Comparison of ENCODE assay signal across 29 mouse cellular contexts in genomic region chr11:88518361-88518760, GRCm38 (mm10).
"Had no signal": no experiment of that assay in that cellular context is flagged by ENCODE, and none has a peak within 500 bp of the region (broad histone marks: within the 10 kb centered on the region; RNA-seq: fewer than 3 reads in every experiment).

No protein-coding gene starts in this region.

- ATAC-seq: liver, embryonic 12.5 days; liver, postnatal 0 days; lung, postnatal 0 days; midbrain, embryonic 15.5 days; midbrain, embryonic 16.5 days had no signal

- DNase-seq: layer of hippocampus, postnatal 36 days; left cerebral cortex, postnatal 4 days; liver; liver, embryonic 13.5 days; liver, postnatal 0 days; lung, adult 18-20 months; lung, adult 2 months; lung, embryonic 14.5 days; lung, postnatal 10 days; lung, postnatal 14 days; lung, postnatal 36 days; lung, postnatal 4 days; midbrain, embryonic 14.5 days had no signal

- H3K27me3 ChIP-seq: limb, embryonic 12.5 days; limb, embryonic 13.5 days; limb, embryonic 15.5 days; liver, embryonic 12.5 days; liver, embryonic 13.5 days; liver, embryonic 15.5 days; lung, embryonic 15.5 days; megakaryocyte, embryonic 14.5 days; midbrain, embryonic 15.5 days; neural tube, embryonic 12.5 days had no signal

- H3K4me3 ChIP-seq: left cerebral cortex, adult 2 months; limb, embryonic 10.5 days; limb, embryonic 12.5 days; limb, embryonic 13.5 days; limb, embryonic 15.5 days; liver, embryonic 12.5 days; liver, embryonic 13.5 days; liver, embryonic 15.5 days; lung, embryonic 15.5 days; megakaryocyte, embryonic 14.5 days; midbrain, embryonic 15.5 days; myocyte; neural tube, embryonic 12.5 days had no signal

- H3K36me3 ChIP-seq: limb, embryonic 13.5 days; limb, embryonic 15.5 days; liver, embryonic 12.5 days; liver, embryonic 13.5 days; liver, embryonic 15.5 days; lung, embryonic 15.5 days; midbrain, embryonic 15.5 days had no signal

- H3K9ac ChIP-seq: limb, embryonic 12.5 days; limb, embryonic 13.5 days; limb, embryonic 15.5 days; liver, embryonic 12.5 days; liver, embryonic 13.5 days; liver, embryonic 14.5 days; liver, embryonic 15.5 days; liver, postnatal 0 days; lung, embryonic 14.5 days; lung, embryonic 15.5 days; midbrain, embryonic 15.5 days; neural tube, embryonic 12.5 days had no signal

- H3K9me3 ChIP-seq: limb, embryonic 10.5 days; limb, embryonic 12.5 days; limb, embryonic 13.5 days; limb, embryonic 15.5 days; liver, embryonic 12.5 days; liver, embryonic 13.5 days; liver, embryonic 15.5 days; lung, embryonic 15.5 days; megakaryocyte, embryonic 14.5 days; midbrain, embryonic 15.5 days; neural tube, embryonic 12.5 days had no signal

- H3K27ac ChIP-seq: left cerebral cortex, adult 2 months; limb, embryonic 10.5 days; limb, embryonic 12.5 days; limb, embryonic 13.5 days; limb, embryonic 15.5 days; liver, embryonic 12.5 days; liver, embryonic 13.5 days; liver, embryonic 14.5 days; liver, embryonic 15.5 days; lung, embryonic 15.5 days; macrophage; midbrain, embryonic 15.5 days; neural tube, embryonic 12.5 days had no signal

- H3K4me2 ChIP-seq: limb, embryonic 12.5 days; limb, embryonic 13.5 days; limb, embryonic 15.5 days; liver, embryonic 12.5 days; liver, embryonic 13.5 days; liver, embryonic 15.5 days; lung, embryonic 14.5 days; lung, embryonic 15.5 days; midbrain, embryonic 15.5 days; neural tube, embryonic 12.5 days had no signal
